Mouse (Mus musculus): ENCODE measurements at regions not wholly inside any gene's neighbourhood (a gene's known extent, or its start where the extent isn't known, plus 50 kb on each side); places are given as distances from the start of the nearest gene placed in this dataset.

GRCm38 (mm10) chr17:69598461-69598860 lies 159.3 kb downstream of the Akain1 start:
- TF ChIP-seq MYOD1 (IDR thresholded peaks at IDR 0.05; ENCODE audit: control insufficient read depth, insufficient read length, low read depth) (no peak), MAX (IDR thresholded peaks at IDR 0.05) (no peak), CTCF (IDR thresholded peaks at IDR 0.05; ENCODE audit: control insufficient read depth, insufficient read depth, insufficient read length) (no peak), CEBPB (IDR thresholded peaks at IDR 0.05; ENCODE audit: low read depth) (no peak)

Data from C2C12 (cell line).